Mouse (Mus musculus) CH12.LX (cell line): ENCODE data around the gene Ubtf. TPM values are rescaled to one million over a fixed set of nuclear protein-coding genes. Genes with fewer than 3 reads are reported as not detected.

Experiments used
- DNase-seq: peaks from one replicate; pipeline ENCODE4 v3.0.0-alpha.2; 2013; ENCODE audit errors: extremely low read depth
- H3K27ac ChIP-seq: 2 replicates; pipeline ENCODE4 v1.5.1; 2012; ENCODE audit warnings: low read depth, mild to moderate bottlenecking, control low read depth, moderate library complexity; ENCODE audit not compliant: insufficient read depth
- H3K27me3 ChIP-seq: replicated peaks from 2 replicates; pipeline ENCODE3; 2012; ENCODE audit warnings: inconsistent platforms
- H3K36me3 ChIP-seq, 2 experiments: replicated peaks in 1 of 2; 2 replicates each; pipeline versions ENCODE3 to v1.6.1; 2012; ENCODE audit warnings: inconsistent platforms in 1 of 2, low read length in 1 of 2, mild to moderate bottlenecking in 1 of 2, mixed read lengths in 1 of 2, moderate library complexity in 1 of 2; ENCODE audit not compliant: control insufficient read depth in 1 of 2, insufficient read depth in 1 of 2
- H3K4me1 ChIP-seq, 2 experiments: 2 replicates each; pipeline ENCODE4 v1.6.1; 2012; ENCODE audit warnings: inconsistent platforms in 1 of 2, moderate library complexity in 1 of 2; ENCODE audit not compliant: insufficient read depth in 2 of 2, control insufficient read depth in 1 of 2
- H3K4me2 ChIP-seq: 2 replicates; pipeline ENCODE4 v1.6.1; 2012; ENCODE audit warnings: low read depth, mild to moderate bottlenecking, control low read depth; ENCODE audit not compliant: poor library complexity, insufficient read depth, severe bottlenecking
- H3K4me3 ChIP-seq, 3 experiments: fragments of 150-350 bp in 1 of 3; sonication (generic) in 1 of 3; replicated peaks in 1 of 3; 2 replicates each; pipeline versions ENCODE3 to v1.5.1; 2011 to 2012; ENCODE audit warnings: low read depth in 2 of 3, low read length in 2 of 3, mild to moderate bottlenecking in 2 of 3, moderate library complexity in 2 of 3, control low read depth in 1 of 3, improper control_type of control experiment in 1 of 3, inconsistent platforms in 1 of 3, mixed read lengths in 1 of 3; ENCODE audit not compliant: poor library complexity in 1 of 3
- H3K79me2 ChIP-seq: replicated peaks from 2 replicates; pipeline ENCODE4 v1.6.1; 2012; ENCODE audit warnings: mild to moderate bottlenecking, moderate library complexity; ENCODE audit not compliant: control insufficient read depth, poor library complexity, insufficient read depth, severe bottlenecking; ENCODE audit errors: extremely low read depth
- H3K9ac ChIP-seq: 2 replicates; pipeline ENCODE4 v1.6.1; 2012; ENCODE audit warnings: low read depth, mild to moderate bottlenecking, control low read depth, moderate library complexity; ENCODE audit not compliant: insufficient read depth
- H3K9me3 ChIP-seq: replicated peaks from 2 replicates; pipeline ENCODE3; 2012; ENCODE audit warnings: low read length, inconsistent platforms, mixed read lengths
- BHLHE40 ChIP-seq: IDR thresholded peaks from 2 replicates; pipeline ENCODE4 v1.6.1; 2011; ENCODE audit warnings: mild to moderate bottlenecking, low read depth, low read length, improper control_type of control experiment
- CHD1 ChIP-seq: IDR thresholded peaks from 2 replicates; pipeline ENCODE4 v1.6.1; 2012; ENCODE audit warnings: low read depth, low read length, improper control_type of control experiment, inconsistent platforms
- CHD2 ChIP-seq: IDR thresholded peaks from 2 replicates; pipeline ENCODE4 v1.6.1; 2011; ENCODE audit warnings: low read length, improper control_type of control experiment
- CTCF ChIP-seq, 2 experiments: IDR thresholded peaks in 1 of 2; conservative IDR thresholded peaks in 1 of 2; 2 replicates each; pipeline ENCODE4 v1.5.1; 2011 to 2012; ENCODE audit warnings: low read depth in 2 of 2, low read length in 2 of 2, improper control_type of control experiment in 1 of 2, inconsistent platforms in 1 of 2, mild to moderate bottlenecking in 1 of 2, moderate library complexity in 1 of 2
- E2F4 ChIP-seq: IDR thresholded peaks from 2 replicates; pipeline ENCODE4 v1.6.1; 2011; ENCODE audit warnings: low read depth, low read length, improper control_type of control experiment; ENCODE audit not compliant: insufficient replicate concordance
- ELF1 ChIP-seq: IDR thresholded peaks from 2 replicates; pipeline ENCODE4 v1.6.1; 2014; ENCODE audit warnings: low read depth, mild to moderate bottlenecking, inconsistent platforms, low read length, improper control_type of control experiment
- EP300 ChIP-seq: IDR thresholded peaks from 2 replicates; pipeline ENCODE4 v1.6.1; 2011; ENCODE audit warnings: low read length, improper control_type of control experiment
- ETS1 ChIP-seq: conservative IDR thresholded peaks from 2 replicates; pipeline ENCODE4 v1.6.1; 2012; ENCODE audit warnings: low read depth, mild to moderate bottlenecking, inconsistent platforms, low read length, improper control_type of control experiment, moderate library complexity
- GABPA ChIP-seq: IDR thresholded peaks from 2 replicates; pipeline ENCODE4 v1.6.1; 2012; ENCODE audit warnings: low read depth, low read length, improper control_type of control experiment, inconsistent platforms; ENCODE audit not compliant: insufficient replicate concordance
- HCFC1 ChIP-seq: IDR thresholded peaks from 2 replicates; pipeline ENCODE4 v1.6.1; 2012; ENCODE audit warnings: low read depth, mild to moderate bottlenecking, inconsistent platforms, low read length, improper control_type of control experiment
- IRF4 ChIP-seq: IDR thresholded peaks from 2 replicates; pipeline ENCODE4 v1.6.1; 2014; ENCODE audit warnings: low read depth, mild to moderate bottlenecking, inconsistent platforms, low read length, improper control_type of control experiment
- KAT2A ChIP-seq: IDR thresholded peaks from 2 replicates; pipeline ENCODE4 v1.6.1; 2012; ENCODE audit warnings: low read length, improper control_type of control experiment, inconsistent platforms; ENCODE audit not compliant: insufficient replicate concordance
- MAX ChIP-seq: IDR thresholded peaks from 2 replicates; pipeline ENCODE4 v1.6.1; 2011; ENCODE audit warnings: low read length, improper control_type of control experiment
- MAZ ChIP-seq: IDR thresholded peaks from 2 replicates; pipeline ENCODE4 v1.6.1; 2012; ENCODE audit warnings: low read depth, mild to moderate bottlenecking, inconsistent platforms, low read length, improper control_type of control experiment, moderate library complexity
- MEF2A ChIP-seq: IDR thresholded peaks from 2 replicates; pipeline ENCODE4 v1.6.1; 2014; ENCODE audit warnings: low read depth, mild to moderate bottlenecking, inconsistent platforms, low read length, improper control_type of control experiment, borderline replicate concordance
- MXI1 ChIP-seq: IDR thresholded peaks from 2 replicates; pipeline ENCODE4 v1.6.1; 2011; ENCODE audit warnings: mild to moderate bottlenecking, low read depth, low read length, improper control_type of control experiment
- MYC ChIP-seq: IDR thresholded peaks from 2 replicates; pipeline ENCODE4 v1.6.1; 2011; ENCODE audit warnings: low read depth, mild to moderate bottlenecking, improper control_type of control experiment, low read length
- NELFE ChIP-seq: IDR thresholded peaks from 2 replicates; pipeline ENCODE4 v1.6.1; 2011; ENCODE audit warnings: low read depth, low read length, improper control_type of control experiment
- NRF1 ChIP-seq: IDR thresholded peaks from 2 replicates; pipeline ENCODE4 v1.6.1; 2014; ENCODE audit warnings: low read depth, mild to moderate bottlenecking, inconsistent platforms, low read length, improper control_type of control experiment, moderate library complexity
- POLR2A ChIP-seq: IDR thresholded peaks from 2 replicates; pipeline ENCODE4 v1.6.1; 2011; ENCODE audit warnings: low read depth, mild to moderate bottlenecking, improper control_type of control experiment, low read length
- POLR2AphosphoS2 ChIP-seq: IDR thresholded peaks from 2 replicates; pipeline ENCODE4 v1.6.1; 2011; ENCODE audit warnings: low read depth, low read length, improper control_type of control experiment
- RAD21 ChIP-seq: IDR thresholded peaks from 2 replicates; pipeline ENCODE4 v1.6.1; 2011; ENCODE audit warnings: low read depth, mild to moderate bottlenecking, low read length, improper control_type of control experiment, moderate library complexity
- RCOR1 ChIP-seq: conservative IDR thresholded peaks from 2 replicates; pipeline ENCODE4 v1.6.1; 2012; ENCODE audit warnings: low read depth, mild to moderate bottlenecking, inconsistent platforms, low read length, improper control_type of control experiment
- SIN3A ChIP-seq: IDR thresholded peaks from 2 replicates; pipeline ENCODE4 v1.6.1; 2012; ENCODE audit warnings: low read length, improper control_type of control experiment, inconsistent platforms
- SMC3 ChIP-seq: IDR thresholded peaks from 2 replicates; pipeline ENCODE4 v1.6.1; 2011; ENCODE audit warnings: low read depth, low read length, improper control_type of control experiment
- TCF12 ChIP-seq: IDR thresholded peaks from 2 replicates; pipeline ENCODE4 v1.6.1; 2014; ENCODE audit warnings: low read depth, mild to moderate bottlenecking, inconsistent platforms, low read length, improper control_type of control experiment
- UBTF ChIP-seq: IDR thresholded peaks from 2 replicates; pipeline ENCODE4 v1.6.1; 2012; ENCODE audit warnings: low read depth, mild to moderate bottlenecking, inconsistent platforms, low read length, improper control_type of control experiment, moderate library complexity
- USF1 ChIP-seq: IDR thresholded peaks from 2 replicates; pipeline ENCODE4 v1.6.1; 2014; ENCODE audit warnings: low read depth, mild to moderate bottlenecking, inconsistent platforms, low read length, improper control_type of control experiment
- USF2 ChIP-seq: conservative IDR thresholded peaks from 2 replicates; pipeline ENCODE4 v1.6.1; 2011; ENCODE audit warnings: low read depth, low read length, improper control_type of control experiment
- ZC3H11A ChIP-seq: IDR thresholded peaks from 2 replicates; pipeline ENCODE4 v1.6.1; 2012; ENCODE audit warnings: low read depth, mild to moderate bottlenecking, inconsistent platforms, low read length, improper control_type of control experiment
- ZKSCAN1 ChIP-seq: IDR thresholded peaks from 2 replicates; pipeline ENCODE4 v1.6.1; 2012; ENCODE audit warnings: low read depth, inconsistent platforms, low read length, improper control_type of control experiment, borderline replicate concordance
- ZMIZ1 ChIP-seq: IDR thresholded peaks from 2 replicates; pipeline ENCODE4 v1.6.1; 2012; ENCODE audit warnings: low read depth, mild to moderate bottlenecking, inconsistent platforms, low read length, improper control_type of control experiment
- ZNF384 ChIP-seq: IDR thresholded peaks from 2 replicates; pipeline ENCODE4 v1.6.1; 2012; ENCODE audit warnings: low read depth, low read length, improper control_type of control experiment, inconsistent platforms
- dilution Hi-C: fragments of 300-500 bp; cut with MboI; formaldehyde crosslinking; loops from 2 replicates; pipeline ENCODE4 v1.14.3; 2020; ENCODE audit warnings: low sequenced_read_pairs; ENCODE audit not compliant: extremely low pct_unique_long_range_greater_than_20kb, extremely low pct_ligation_motif_present
- in situ Hi-C: fragments of 300-500 bp; cut with MboI; formaldehyde crosslinking; loops from 3 replicates; pipeline ENCODE4 v1.14.3; 2019; ENCODE audit warnings: low sequenced_read_pairs, low pct_ligation_motif_present, low pct_unique_long_range_greater_than_20kb, mixed read lengths
- polyA plus RNA-seq: library from polyadenylated mRNA; unstranded; fragments of >175 nt; gene quantifications from 2 replicates; pipeline ENCODE4 v1.2.1, GENCODE M21; 2012; ENCODE audit warnings: low read depth; ENCODE audit not compliant: insufficient read length
- total RNA-seq, 2 experiments: library from RNA; depleted of rRNA; stranded (reverse); fragments of 300-350 nt in 1 of 2; fragments of >200 nt in 1 of 2; gene quantifications; 2 replicates each; pipeline ENCODE4 v1.2.3; 2012 to 2014

The Ubtf gene
- total and polyA plus RNA-seq, 3 experiments = 89.9 to 126 (median 124) TPM

DNA sequence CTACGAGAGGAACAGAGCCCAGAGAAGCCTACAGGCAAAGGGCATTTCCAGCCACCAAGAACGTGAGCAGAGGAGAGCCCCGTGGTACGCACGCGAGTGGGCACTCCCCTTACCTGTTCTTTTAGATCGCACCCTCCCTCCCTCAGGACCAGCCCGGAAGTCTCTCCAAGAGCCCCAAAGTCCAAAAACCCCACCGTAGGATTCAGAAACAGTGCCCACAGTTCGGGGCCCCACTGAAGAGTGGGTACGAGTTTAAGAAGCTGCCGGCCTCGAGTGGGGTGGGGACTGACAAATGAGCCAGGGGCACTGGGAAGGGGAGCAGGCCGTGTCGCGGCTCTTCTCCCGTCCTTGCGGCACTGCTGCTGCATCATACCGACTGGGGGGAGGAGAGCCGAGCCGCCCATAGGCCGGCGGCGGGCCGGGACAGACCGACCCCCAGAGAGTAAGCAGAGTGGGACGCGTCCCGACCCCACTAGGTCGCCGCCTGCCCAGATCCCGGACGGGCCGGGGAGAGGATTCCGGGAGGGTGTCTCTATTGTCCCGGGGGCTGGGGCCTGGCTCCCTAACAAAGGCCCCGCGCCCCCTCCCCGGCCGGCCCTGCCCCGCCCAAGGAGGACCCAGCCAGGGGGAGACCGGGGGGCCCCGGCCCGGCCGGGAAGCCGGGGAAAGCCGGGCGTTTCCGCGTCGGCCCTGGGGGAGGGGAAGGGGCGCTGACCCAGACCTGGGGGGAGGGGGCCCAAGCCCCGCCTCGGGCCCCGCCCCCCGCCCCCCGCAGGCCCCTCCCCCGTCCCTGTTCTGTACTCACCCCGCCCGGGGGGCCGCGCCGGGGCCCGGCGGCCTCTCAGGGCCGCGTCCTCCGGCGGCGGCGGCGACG lies 23.7 kb downstream of the Ubtf start (continued):
- peak; percentile 25; the same call in 1 of the 2 replicates for TF ChIP-seq HCFC1
- no peak for TF ChIP-seq CTCF (conservative IDR thresholded peaks at IDR 0.05 in 1 of 2, IDR thresholded peaks at IDR 0.05 in 1 of 2; ENCODE audit: low read depth in 2 of 2, low read length in 2 of 2)
- no peak for TF ChIP-seq ZC3H11A
- no peak for TF ChIP-seq TCF12
- TF ChIP-seq RAD21 = no peak

DNA sequence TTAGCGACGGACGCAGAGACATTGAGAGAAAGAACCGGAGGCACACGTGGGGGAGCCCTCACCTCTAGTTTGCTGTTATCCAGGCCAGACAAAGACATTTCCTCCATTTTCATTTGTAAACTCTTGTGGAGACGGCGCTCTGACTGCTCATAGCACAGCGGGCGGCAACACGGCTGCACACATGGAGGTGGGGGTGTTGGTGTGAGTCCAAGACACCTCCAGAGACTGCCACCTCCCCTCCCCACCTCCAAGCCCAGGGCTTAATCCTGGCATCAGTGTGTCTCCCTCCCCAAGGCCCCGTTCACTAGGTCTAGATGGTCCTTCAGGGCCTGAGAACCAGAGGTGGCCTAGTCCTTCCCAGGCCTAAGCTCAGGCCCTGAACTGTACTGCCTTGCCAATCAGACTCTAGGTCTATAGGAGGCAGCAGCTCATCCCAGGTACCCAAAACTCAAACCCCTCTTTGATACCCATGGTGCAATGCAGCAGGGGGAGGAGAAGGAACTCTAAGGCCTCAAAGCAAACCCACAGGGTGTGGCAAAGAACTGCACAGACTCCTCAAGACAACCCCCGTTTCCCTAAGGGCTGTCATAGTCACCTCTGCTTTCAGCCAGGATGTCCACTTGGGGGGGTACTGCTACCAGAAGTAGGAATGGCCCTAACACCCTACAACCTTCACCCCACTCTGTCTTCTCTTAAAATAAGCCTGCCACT lies 24.5 kb downstream of the Ubtf start:
- H3K9me3 ChIP-seq = peaks cover under 1% of the 10 kb centered on the region
- H3K4me2 ChIP-seq = peak overlapping the region; percentile 80
- peak overlapping the region; percentile 95; the same call in 1 of the 2 replicates for H3K9ac ChIP-seq
- in situ Hi-C loops = loop anchor here (5.0 kb wide), 1 partner anchor 117 kb away; no protein-coding TSS in a partner anchor
- peak overlapping the region; percentile 76 for H3K27ac ChIP-seq
- peaks cover 19 to 55% of the 10 kb centered on the region in 2 experiments for H3K4me1 ChIP-seq
- no peaks in the 10 kb centered on the region for H3K27me3 ChIP-seq
- peaks cover 13% of the 10 kb centered on the region for H3K79me2 ChIP-seq
- H3K36me3 ChIP-seq = peaks cover 37 to 49% of the 10 kb centered on the region in 2 experiments
- dilution Hi-C loops = no loop called here
- DNase-seq = peak; percentile 90
- H3K4me3 ChIP-seq = peak overlapping the region; percentile 82 to 93 (median 88)
- TF ChIP-seq E2F4 (no peak), RAD21 (peak; percentile 53), EP300 (no peak), GABPA (no peak), IRF4 (peak; percentile 6; the same call in 1 of the 2 replicates), UBTF (no peak; the same call in 1 of the 2 replicates), NELFE (0 out of 2 replicates have a peak, but pooled peaks have one; percentile 51), CHD1 (no peak), HCFC1 (peak; percentile 61), POLR2A (peak; percentile 71), USF1 (no peak), ETS1 (no peak), CTCF (conservative IDR thresholded peaks at IDR 0.05 in 1 of 2, IDR thresholded peaks at IDR 0.05 in 1 of 2; ENCODE audit: low read depth in 2 of 2, low read length in 2 of 2) (peak in 1 of 2 experiments; percentile 63; a peak in 2 of 4 replicates), SIN3A (no peak), CHD2 (no peak), MAX (no peak), MEF2A (no peak), MYC (no peak), USF2 (no peak), ELF1 (no peak; the same call in 1 of the 2 replicates), ZMIZ1 (peak; percentile 61; the same call in 1 of the 2 replicates), SMC3 (peak; percentile 47), BHLHE40 (no peak), MXI1 (no peak), MAZ (peak; percentile 68), RCOR1 (no peak), ZKSCAN1 (no peak), NRF1 (no peak), POLR2AphosphoS2 (no peak), KAT2A (0 out of 2 replicates have a peak, but pooled peaks have one; percentile 16), ZNF384 (no peak)
